Mouse (Mus musculus) T-helper 2 cell (primary cell): ENCODE data around the gene Sobp.

Experiments
- in situ Hi-C: fragments of 300-600 bp; cut with MboI, MseI; formaldehyde crosslinking; loops from one replicate; pipeline ENCODE4 v1.15.1; 2025; ENCODE audit warnings: high pct_unique_total_duplicates

Sobp gene

GRCm38 (mm10) chr10:43036646-43037454 is 137.5 kb downstream of the Sobp start:
- in situ Hi-C loops = loop anchor here (25.0 kb wide), 1 partner anchor 1700 kb away; no protein-coding TSS in a partner anchor

- in situ Hi-C loops = loop anchor here (25.0 kb wide), 1 partner anchor 1698 kb away; no protein-coding TSS in a partner anchor
Observed at GRCm38 (mm10) chr10:43035579-43035978, 138.8 kb downstream of the Sobp start.

- in situ Hi-C loops = loop anchor here (25.0 kb wide), 1 partner anchor 1698 kb away; no protein-coding TSS in a partner anchor
Observed at GRCm38 (mm10) chr10:43034811-43035210, 139.5 kb downstream of the Sobp start.

GRCm38 (mm10) chr10:43033481-43034248 is 140.7 kb downstream of the Sobp start:
- in situ Hi-C loops = loop anchor here (25.0 kb wide), 1 partner anchor 1696 kb away; no protein-coding TSS in a partner anchor

GRCm38 (mm10) chr10:43027006-43027405 is 147.3 kb downstream of the Sobp start:
- in situ Hi-C loops = loop anchor here (25.0 kb wide), 1 partner anchor 1690 kb away; no protein-coding TSS in a partner anchor

GRCm38 (mm10) chr10:43023454-43024194 is 150.7 kb downstream of the Sobp start:
- in situ Hi-C loops = no loop called here

- in situ Hi-C loops = no loop called here
Observed at GRCm38 (mm10) chr10:43022190-43022761, 152.1 kb downstream of the Sobp start.

GRCm38 (mm10) chr10:43021512-43022116 is 152.7 kb downstream of the Sobp start:
- in situ Hi-C loops = no loop called here

GRCm38 (mm10) chr10:43021017-43021416 is 153.3 kb downstream of the Sobp start:
- in situ Hi-C loops = no loop called here

- in situ Hi-C loops = no loop called here
Observed at GRCm38 (mm10) chr10:43014782-43015181, 159.5 kb downstream of the Sobp start.

- in situ Hi-C loops = no loop called here
Observed at GRCm38 (mm10) chr10:43014358-43014757, 160.0 kb downstream of the Sobp start.

- in situ Hi-C loops = no loop called here
Observed at GRCm38 (mm10) chr10:43008116-43008515, 166.2 kb downstream of the Sobp start.

GRCm38 (mm10) chr10:43006534-43006933 is 167.8 kb downstream of the Sobp start:
- in situ Hi-C loops = no loop called here

- in situ Hi-C loops = no loop called here
Observed at GRCm38 (mm10) chr10:43005677-43006076, 168.7 kb downstream of the Sobp start.

GRCm38 (mm10) chr10:43005031-43005430 is 169.3 kb downstream of the Sobp start:
- in situ Hi-C loops = no loop called here

GRCm38 (mm10) chr10:43004174-43004734 is 170.1 kb downstream of the Sobp start:
- in situ Hi-C loops = no loop called here

GRCm38 (mm10) chr10:43003466-43003757 is 170.9 kb downstream of the Sobp start:
- in situ Hi-C loops = no loop called here

- in situ Hi-C loops = no loop called here
Observed at GRCm38 (mm10) chr10:43002721-43003465, 171.4 kb downstream of the Sobp start.

- in situ Hi-C loops = no loop called here
Observed at GRCm38 (mm10) chr10:43002066-43002678, 172.2 kb downstream of the Sobp start.

GRCm38 (mm10) chr10:43001433-43001832 is 172.9 kb downstream of the Sobp start:
- in situ Hi-C loops = no loop called here
